Mouse (Mus musculus) cerebellum, adult 11-12 months (tissue): ENCODE data around the gene Vsig8.

Experiments
- DNase-seq: peaks from one replicate; pipeline ENCODE4 v3.0.0; 2022

Gene Vsig8

DNA sequence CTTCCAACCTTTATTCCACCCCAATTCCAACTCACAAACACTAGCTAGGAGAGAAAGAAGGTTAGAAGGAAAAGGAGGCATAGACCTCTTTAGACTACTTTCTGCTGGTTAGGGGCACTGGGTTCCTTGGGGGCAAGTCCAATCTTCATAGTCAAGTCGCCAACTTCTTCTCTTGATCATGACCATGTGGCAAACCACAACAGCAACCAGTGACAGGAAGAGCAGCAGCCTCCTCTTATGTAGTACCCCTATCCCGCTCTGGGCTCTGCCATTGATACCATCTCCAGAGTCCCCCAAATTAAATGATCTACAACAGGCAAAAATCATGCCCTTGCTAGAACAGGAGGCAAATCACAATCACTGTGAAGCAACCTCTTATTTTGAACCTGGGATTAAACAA, 38.2 kb downstream of the Vsig8 start:
- no peak for DNase-seq

GRCm38 (mm10) chr1:172594495-172594894, 38.8 kb downstream of the Vsig8 start:
- DNase-seq: no peak

- no peak for DNase-seq
Observed at GRCm38 (mm10) chr1:172602326-172602725, 46.6 kb downstream of the Vsig8 start, which contains the start of gene Fcrl6. TSS of gene Fcrl6 (minus strand) at chr1:172602551.

DNA sequence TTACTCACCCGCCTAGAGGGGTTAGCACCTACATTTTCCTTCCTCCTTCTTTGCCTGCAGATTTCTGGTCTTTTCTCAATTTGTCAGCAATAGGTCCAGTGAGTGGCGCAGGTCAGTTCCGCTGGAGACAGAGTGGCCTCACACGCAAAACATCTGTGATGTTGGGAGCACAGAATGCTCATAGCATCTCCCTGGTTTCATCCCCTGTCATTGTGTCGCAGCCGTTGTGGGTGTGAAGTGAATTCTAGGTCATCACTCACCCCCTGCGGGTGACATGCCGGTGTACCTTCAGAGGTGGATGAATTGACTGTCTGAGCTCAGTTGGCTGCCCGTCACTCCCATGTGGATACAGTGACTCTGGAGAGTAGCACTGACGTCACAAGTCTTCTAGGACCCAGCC, 55.6 kb downstream of the Vsig8 start:
- DNase-seq: no peak

DNA sequence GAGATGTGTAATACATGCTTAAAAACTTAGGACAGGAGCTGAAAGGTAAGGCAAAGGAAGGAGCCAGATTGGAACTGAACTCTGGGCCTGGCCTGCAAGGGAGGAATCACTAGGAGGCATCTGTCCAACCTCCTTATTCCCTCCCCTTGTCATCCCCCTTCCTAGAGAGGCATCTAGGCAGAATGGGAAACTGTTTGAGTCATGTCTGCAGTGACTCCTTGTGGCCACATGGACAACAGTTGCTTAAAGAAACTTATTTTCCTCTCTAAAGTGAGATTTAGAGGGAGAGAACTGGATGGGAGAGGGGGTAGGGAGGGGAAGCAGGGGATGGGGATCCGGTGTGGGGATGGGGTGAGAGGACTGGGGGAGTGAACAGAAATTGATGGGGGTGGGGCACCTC, 57.0 kb downstream of the Vsig8 start:
- DNase-seq: no peak
